Mouse (Mus musculus) CH12.LX (cell line): ENCODE data around the gene Jarid2.

Experiments
- CTCF ChIP-seq, 2 experiments: IDR thresholded peaks in 1 of 2; conservative IDR thresholded peaks in 1 of 2; 2 replicates each; pipeline ENCODE4 v1.5.1; 2011 to 2012; ENCODE audit warnings: low read depth in 2 of 2, low read length in 2 of 2, improper control_type of control experiment in 1 of 2, inconsistent platforms in 1 of 2, mild to moderate bottlenecking in 1 of 2, moderate library complexity in 1 of 2
- MXI1 ChIP-seq: IDR thresholded peaks from 2 replicates; pipeline ENCODE4 v1.6.1; 2011; ENCODE audit warnings: mild to moderate bottlenecking, low read depth, low read length, improper control_type of control experiment
- POLR2A ChIP-seq: IDR thresholded peaks from 2 replicates; pipeline ENCODE4 v1.6.1; 2011; ENCODE audit warnings: low read depth, mild to moderate bottlenecking, improper control_type of control experiment, low read length

- no peak for TF ChIP-seq MXI1
- TF ChIP-seq POLR2A, result no peak
- TF ChIP-seq CTCF (conservative IDR thresholded peaks at IDR 0.05 in 1 of 2, IDR thresholded peaks at IDR 0.05 in 1 of 2; ENCODE audit: low read depth in 2 of 2, low read length in 2 of 2), result no peak
Observed at GRCm38 (mm10) chr13:44837445-44837844, 108.2 kb downstream of the Jarid2 start.
